Mouse (Mus musculus) limb, embryonic 15.5 days (tissue): Measurements from ENCODE around the gene Car7. TPM values are rescaled to one million over a fixed set of nuclear protein-coding genes. Genes with fewer than 3 reads are reported as not detected.

ENCODE experiments used
- ATAC-seq: fragments of 200-750 bp; cut with Nextera tagmentation; 2 replicates; pipeline ENCODE4 v1.8.0; 2017; ENCODE audit warnings: low read depth, moderate TSS enrichment; ENCODE audit not compliant: insufficient number of reproducible peaks, low FRiP score, low TSS enrichment
- H3K27ac ChIP-seq: fragments of 300-500 bp; sonication (generic); 2 replicates; pipeline ENCODE4 v1.5.1; 2015; ENCODE audit warnings: moderate library complexity, mild to moderate bottlenecking, inconsistent platforms
- H3K27me3 ChIP-seq: fragments of 300-500 bp; sonication (generic); 2 replicates; pipeline ENCODE4 v1.6.1; 2015; ENCODE audit warnings: inconsistent platforms
- H3K36me3 ChIP-seq: fragments of 300-500 bp; sonication (generic); 2 replicates; pipeline ENCODE4 v1.6.1; 2015; ENCODE audit warnings: inconsistent platforms
- H3K4me1 ChIP-seq: fragments of 300-500 bp; sonication (generic); 2 replicates; pipeline ENCODE4 v1.6.1; 2015; ENCODE audit warnings: inconsistent platforms
- H3K4me2 ChIP-seq: fragments of 300-500 bp; sonication (generic); 2 replicates; pipeline ENCODE4 v1.6.1; 2015; ENCODE audit warnings: mild to moderate bottlenecking, inconsistent platforms
- H3K4me3 ChIP-seq: fragments of 300-500 bp; sonication (generic); 2 replicates; pipeline ENCODE4 v1.5.1; 2015; ENCODE audit warnings: mild to moderate bottlenecking, inconsistent platforms
- H3K9ac ChIP-seq: fragments of 300-500 bp; sonication (generic); 2 replicates; pipeline ENCODE4 v1.6.1; 2015; ENCODE audit warnings: inconsistent platforms
- H3K9me3 ChIP-seq: fragments of 300-500 bp; sonication (generic); 2 replicates; pipeline ENCODE4 v1.6.1; 2016; ENCODE audit warnings: inconsistent platforms
- WGBS: fragments of 180-500 bp; shearing (Covaris S2); methylation state at CpG from one replicate; pipeline ENCODE4 v1.1.7; 2015; 5-methylcytosine and 5-hydroxymethylcytosine counted together
- polyA plus RNA-seq: library from polyadenylated mRNA; unstranded; fragments of >200 nt; fragmentation: Nextera tagmentation; extraction: Ambion mirVana; gene quantifications from 2 replicates; pipeline ENCODE4 v1.2.1, GENCODE M21; 2015

The Car7 gene
- 1.0 and 1.2 TPM in 2 replicates for polyA plus RNA-seq

DNA sequence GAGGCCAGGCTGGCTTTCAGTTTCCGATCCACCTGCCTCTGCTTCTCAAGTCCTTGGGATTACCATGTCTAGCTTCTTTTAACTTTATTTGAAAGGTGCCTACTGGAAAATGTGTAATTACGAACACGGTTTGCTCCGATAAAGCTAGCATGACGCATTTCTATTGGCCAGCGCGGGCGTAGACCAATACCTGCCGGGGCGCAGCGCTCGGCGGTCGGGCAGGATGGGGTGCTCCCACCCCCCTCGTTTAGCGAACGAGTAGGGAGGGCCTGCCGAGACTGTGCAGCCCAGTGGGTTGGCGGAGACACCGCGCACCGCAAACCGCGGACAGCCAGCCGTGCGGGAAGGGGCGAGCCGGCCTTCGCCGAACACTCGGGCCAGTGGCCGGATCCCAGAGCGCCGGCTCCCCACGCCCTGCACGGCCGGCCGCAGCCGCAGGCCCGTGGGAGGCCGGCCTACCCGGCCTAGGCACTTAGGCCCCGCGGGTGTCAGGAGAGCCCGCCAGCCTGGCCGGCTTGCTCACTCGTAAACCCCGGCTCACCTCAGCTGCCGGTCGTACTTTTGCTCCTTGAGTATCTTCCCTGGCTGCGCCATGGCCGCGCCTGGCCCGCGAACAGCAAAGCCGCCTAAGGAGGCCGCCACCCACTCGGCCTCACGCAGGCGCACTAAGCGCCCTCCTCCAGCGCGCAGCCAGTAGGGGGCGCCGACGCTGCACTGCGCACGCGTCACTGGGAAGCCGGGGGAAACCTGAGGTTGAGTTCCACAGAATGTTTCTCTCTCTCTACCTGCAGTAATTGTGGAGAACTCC is at the start of gene Car7, which contains the start of gene Nae1:
TSS of gene Car7 (plus strand) at position 719 of the 808 bp plus-strand sequence.
TSS of gene Nae1 (minus strand) at position 667 of the 808 bp plus-strand sequence.
- Histone ChIP-seq H3K4me2 (peak within 1 kb of the TSS; percentile 48), H3K27ac (peak within 1 kb of the TSS; percentile 94), H3K27me3 (peaks cover 13% of the 10 kb centered on the region), H3K36me3 (peaks cover 11% of the 10 kb centered on the region), H3K4me3 (peak within 1 kb of the TSS; percentile 95), H3K4me1 (peaks cover 17% of the 10 kb centered on the region), H3K9me3 (no peaks in the 10 kb centered on the region), H3K9ac (peak within 1 kb of the TSS; percentile 97)
- ATAC-seq = peak; percentile 89
- under 1% methylated on average over 70 of the region's 70 CpGs for WGBS

GRCm38 (mm10) chr8:104509061-104510006 is 25.2 kb upstream of the Car7 start, which contains the start of gene Terb1:
Terb1 (minus strand) TSS chr8:104509910.
- Histone ChIP-seq H3K9ac (peak within 1 kb of the TSS; percentile 70), H3K27me3 (no peaks in the 10 kb centered on the region), H3K36me3 (peaks cover 12% of the 10 kb centered on the region), H3K4me1 (peaks cover 11% of the 10 kb centered on the region), H3K4me3 (peak within 1 kb of the TSS; percentile 57), H3K9me3 (no peaks in the 10 kb centered on the region), H3K27ac (peak within 1 kb of the TSS; percentile 67), H3K4me2 (peak within 1 kb of the TSS; percentile 99)
- ATAC-seq = peak; percentile 52; the same call in 1 of the 2 replicates
- under 1% methylated on average over 64 of the region's 64 CpGs for WGBS

- H3K36me3 ChIP-seq = peaks cover 20% of the 10 kb centered on the region
- no peak overlapping the region for H3K9ac ChIP-seq
- H3K27ac ChIP-seq = no peak overlapping the region
- H3K9me3 ChIP-seq = no peaks in the 10 kb centered on the region
- ATAC-seq = no peak
- 66% methylated on average over 3 of the region's 3 CpGs for WGBS
- H3K4me1 ChIP-seq = peaks cover 11% of the 10 kb centered on the region
- H3K4me2 ChIP-seq = peak overlapping the region; percentile 99; the same call in 1 of the 2 replicates
- no peaks in the 10 kb centered on the region for H3K27me3 ChIP-seq
- H3K4me3 ChIP-seq = no peak overlapping the region; the same call in 1 of the 2 replicates
Measured at GRCm38 (mm10) chr8:104510134-104510533, 24.4 kb upstream of the Car7 start.

DNA sequence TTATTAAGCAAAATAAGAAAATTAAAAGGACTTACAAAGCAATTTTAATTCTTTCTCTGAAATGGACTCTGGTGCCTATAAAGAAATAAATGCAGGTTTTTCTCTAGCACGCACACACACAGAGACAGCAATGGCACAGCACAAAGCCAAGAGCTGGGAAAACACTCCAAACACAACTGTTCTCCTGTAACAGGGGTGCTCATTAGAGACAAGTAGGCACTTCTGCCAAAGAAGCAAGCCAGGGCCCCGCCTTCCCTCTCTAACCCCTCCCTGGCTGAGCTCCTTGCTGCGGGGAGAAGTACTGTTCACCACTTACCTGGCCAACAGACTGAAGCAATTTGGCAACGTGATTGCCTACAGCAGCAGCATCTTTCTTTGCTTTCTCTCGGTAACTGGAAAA is 16.6 kb upstream of the Car7 start:
- Histone ChIP-seq H3K27me3 (no peaks in the 10 kb centered on the region), H3K27ac (no peak overlapping the region), H3K4me1 (no peaks in the 10 kb centered on the region), H3K4me2 (no peak overlapping the region), H3K9ac (no peak overlapping the region), H3K4me3 (no peak overlapping the region), H3K36me3 (peaks cover 57% of the 10 kb centered on the region), H3K9me3 (no peaks in the 10 kb centered on the region)
- ATAC-seq = no peak
- 82% methylated on average over 5 of the region's 5 CpGs for WGBS

- 94% methylated on average over 6 of the region's 6 CpGs for WGBS
- Histone ChIP-seq H3K27me3 (no peaks in the 10 kb centered on the region), H3K9me3 (no peaks in the 10 kb centered on the region), H3K4me1 (peaks cover 8% of the 10 kb centered on the region), H3K27ac (no peak overlapping the region), H3K36me3 (peaks cover 38% of the 10 kb centered on the region), H3K9ac (no peak overlapping the region), H3K4me2 (no peak overlapping the region), H3K4me3 (no peak overlapping the region)
- ATAC-seq = no peak
Measured at GRCm38 (mm10) chr8:104529671-104530070, 4.8 kb upstream of the Car7 start.

- 15% methylated on average over 7 of the region's 7 CpGs for WGBS
Measured at GRCm38 (mm10) chr8:104533551-104533950, 938 bp upstream of the Car7 start.

GRCm38 (mm10) chr8:104534779-104535141 is 271 bp downstream of the Car7 start:
- WGBS = 10% methylated on average over 9 of the region's 9 CpGs
- Histone ChIP-seq H3K27ac (no peak overlapping the region), H3K4me3 (peak overlapping the region; percentile 95), H3K9me3 (no peaks in the 10 kb centered on the region), H3K4me2 (peak overlapping the region; percentile 48), H3K36me3 (peaks cover 5% of the 10 kb centered on the region), H3K9ac (peak overlapping the region; percentile 97; the same call in 1 of the 2 replicates), H3K27me3 (peaks cover 19% of the 10 kb centered on the region), H3K4me1 (peaks cover 17% of the 10 kb centered on the region)
- 0 out of 2 replicates have a peak, but pooled peaks have one; percentile 26 for ATAC-seq

More at GRCm38 (mm10) chr8:104533551-104533950, 938 bp upstream of the Car7 start:
- ATAC-seq = no peak
- Histone ChIP-seq H3K4me3 (peak overlapping the region; percentile 95), H3K4me1 (peaks cover 17% of the 10 kb centered on the region), H3K27ac (peak overlapping the region; percentile 94; the same call in 1 of the 2 replicates), H3K9me3 (no peaks in the 10 kb centered on the region), H3K36me3 (peaks cover 12% of the 10 kb centered on the region), H3K27me3 (0 out of 2 replicates have a peak, but pooled peaks cover 7% of the 10 kb centered on the region), H3K9ac (peak overlapping the region; percentile 97; the same call in 1 of the 2 replicates), H3K4me2 (peak overlapping the region; percentile 48)

DNA sequence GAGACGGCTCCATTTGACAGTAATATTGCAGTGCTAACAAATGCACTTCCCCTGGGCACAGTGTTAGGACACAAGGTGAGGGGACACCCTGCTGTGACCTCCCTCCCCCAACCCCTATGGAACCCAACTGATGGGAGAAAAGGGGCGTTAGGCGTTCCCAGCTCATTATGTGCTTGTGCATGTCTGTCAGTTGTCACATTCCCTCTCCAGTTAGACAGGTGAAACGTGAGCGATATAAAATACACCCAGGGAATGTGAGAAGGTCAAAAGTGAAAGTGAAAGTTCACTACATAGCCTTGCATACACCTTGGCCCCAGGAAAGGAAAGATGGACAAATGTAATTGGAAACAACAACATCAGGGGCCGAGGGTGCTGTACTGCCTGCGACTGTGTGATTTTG is 889 bp downstream of the Car7 start:
- Histone ChIP-seq H3K27me3 (peaks cover 25% of the 10 kb centered on the region), H3K27ac (no peak overlapping the region), H3K36me3 (no peaks in the 10 kb centered on the region), H3K4me2 (peak overlapping the region; percentile 48), H3K9me3 (no peaks in the 10 kb centered on the region), H3K9ac (no peak overlapping the region), H3K4me1 (peaks cover 17% of the 10 kb centered on the region), H3K4me3 (no peak overlapping the region)
- WGBS = 29% methylated on average over 7 of the region's 7 CpGs
- no peak for ATAC-seq

DNA sequence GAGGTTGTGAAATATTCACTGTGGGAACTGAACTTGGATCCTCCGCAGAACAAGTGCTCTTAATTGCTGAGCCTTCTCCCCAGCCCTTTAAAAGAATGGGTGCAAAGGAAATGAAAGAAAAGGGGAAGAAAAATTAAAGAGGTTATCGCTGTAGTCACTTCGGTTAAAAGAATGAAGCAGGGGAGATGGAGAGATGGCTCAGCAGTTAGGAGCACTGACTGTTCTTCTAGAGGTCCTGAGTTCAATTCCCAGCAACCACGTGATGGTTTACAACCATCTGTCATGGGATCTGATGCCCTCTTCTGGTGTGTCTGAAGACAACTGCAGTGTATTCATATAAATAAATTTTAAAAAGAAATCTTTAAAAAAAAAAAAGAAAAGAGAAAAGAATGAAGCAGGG is 1.5 kb downstream of the Car7 start:
- WGBS = 85% methylated on average over 4 of the region's 4 CpGs
- Histone ChIP-seq H3K27ac (no peak overlapping the region), H3K9me3 (no peaks in the 10 kb centered on the region), H3K4me3 (no peak overlapping the region), H3K36me3 (no peaks in the 10 kb centered on the region), H3K9ac (no peak overlapping the region), H3K4me1 (peaks cover 23% of the 10 kb centered on the region), H3K4me2 (no peak overlapping the region), H3K27me3 (peaks cover 31% of the 10 kb centered on the region)
- no peak for ATAC-seq

GRCm38 (mm10) chr8:104538896-104539295 is 4.4 kb downstream of the Car7 start:
- ATAC-seq = no peak
- no peak overlapping the region for H3K4me3 ChIP-seq
- no peak overlapping the region for H3K27ac ChIP-seq
- peaks cover 59% of the 10 kb centered on the region for H3K27me3 ChIP-seq
- peaks cover 21% of the 10 kb centered on the region for H3K4me1 ChIP-seq
- H3K36me3 ChIP-seq = no peaks in the 10 kb centered on the region
- H3K9ac ChIP-seq = no peak overlapping the region
- no peaks in the 10 kb centered on the region for H3K9me3 ChIP-seq
- H3K4me2 ChIP-seq = no peak overlapping the region
- 77% methylated on average over 4 of the region's 4 CpGs for WGBS

GRCm38 (mm10) chr8:104539566-104539965 is 5.1 kb downstream of the Car7 start:
- H3K27ac ChIP-seq = no peak overlapping the region
- peaks cover 20% of the 10 kb centered on the region for H3K4me1 ChIP-seq
- H3K9ac ChIP-seq = no peak overlapping the region
- peaks cover 62% of the 10 kb centered on the region for H3K27me3 ChIP-seq
- H3K9me3 ChIP-seq = no peaks in the 10 kb centered on the region
- ATAC-seq = no peak
- H3K4me2 ChIP-seq = no peak overlapping the region
- H3K36me3 ChIP-seq = no peaks in the 10 kb centered on the region
- 78% methylated on average over 2 of the region's 2 CpGs for WGBS
- no peak overlapping the region for H3K4me3 ChIP-seq
